Mouse (Mus musculus) G1E (cell line): ENCODE data around the gene Ehf.

Source experiments
- CTCF ChIP-seq: IDR thresholded peaks from 2 replicates; pipeline ENCODE4 v1.5.1; 2012; ENCODE audit warnings: low read depth, low read length, inconsistent platforms, mixed read lengths
- GATA1 ChIP-seq: IDR thresholded peaks from 2 replicates; pipeline ENCODE4 v1.6.1; 2012; ENCODE audit warnings: borderline replicate concordance, low read length, inconsistent platforms, mixed read lengths
- GATA2 ChIP-seq: IDR thresholded peaks from 2 replicates; pipeline ENCODE4 v1.6.1; 2012; ENCODE audit warnings: low read depth, low read length, inconsistent platforms, borderline replicate concordance
- POLR2AphosphoS5 ChIP-seq: IDR thresholded peaks from 2 replicates; pipeline ENCODE4 v1.6.1; 2012; ENCODE audit warnings: low read depth, low read length, inconsistent platforms; ENCODE audit not compliant: insufficient replicate concordance
- TAL1 ChIP-seq: conservative IDR thresholded peaks from 2 replicates; pipeline ENCODE4 v1.6.1; 2012; ENCODE audit warnings: low read depth, low read length, inconsistent platforms, mixed read lengths

DNA sequence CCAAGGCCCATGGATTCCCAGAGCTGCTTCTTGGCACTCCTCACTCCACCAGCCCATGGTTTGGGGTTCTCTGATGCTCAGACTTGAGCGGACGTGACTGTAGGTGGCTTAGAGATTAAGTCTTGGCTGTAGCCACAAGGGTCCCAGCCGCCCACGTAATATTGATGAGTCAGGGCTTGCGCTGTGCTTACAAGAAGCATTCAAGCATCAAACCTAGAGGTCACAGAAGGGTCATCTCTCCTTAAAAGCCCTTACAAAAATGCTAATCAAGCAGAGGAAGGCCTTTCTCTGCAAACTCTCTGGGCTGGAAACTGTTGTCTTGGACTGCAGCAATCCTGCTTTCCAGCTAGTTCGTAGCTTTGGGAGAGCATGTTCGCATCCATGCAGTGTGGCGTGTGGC is 88.2 kb downstream of the Ehf start:
- no peak for TF ChIP-seq POLR2AphosphoS5
- no peak for TF ChIP-seq CTCF
- no peak for TF ChIP-seq GATA2
- no peak for TF ChIP-seq GATA1
- no peak for TF ChIP-seq TAL1
